Mouse (Mus musculus) layer of hippocampus, adult 9-11 months (tissue): ENCODE measurements around the gene Csrnp3.
"Not testable (repeated sequence)": the region's sequence is repeated elsewhere in the genome, so short reads cannot be mapped to it uniquely, and the experiment has no call there.

Experiments used
- DNase-seq: peaks from one replicate; pipeline ENCODE4 v3.0.0; 2022

Gene Csrnp3

DNA sequence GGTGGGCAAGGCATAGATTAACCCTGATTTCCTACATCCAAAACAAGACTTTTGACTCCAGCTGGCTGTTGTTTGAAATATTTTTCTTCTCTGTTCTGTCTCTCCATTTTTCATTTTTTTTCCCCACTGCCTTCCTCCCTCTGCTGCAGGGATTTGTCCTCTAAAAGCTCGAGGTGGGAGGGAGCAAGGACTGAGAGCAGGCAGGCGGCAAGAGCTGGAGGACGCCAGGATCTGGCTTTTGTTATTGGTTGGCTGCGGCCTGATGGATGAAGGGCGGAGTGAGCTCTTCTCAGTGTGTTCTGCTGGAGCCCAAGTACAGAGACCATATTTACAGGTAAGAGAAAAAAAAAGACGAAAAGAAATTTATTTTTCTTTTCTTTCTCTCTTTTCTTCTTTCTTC, at the start of gene Csrnp3:
Gene Csrnp3 (plus strand): TSS at position 217 of the 400 bp plus-strand sequence.
- DNase-seq = peak; percentile 86

DNA sequence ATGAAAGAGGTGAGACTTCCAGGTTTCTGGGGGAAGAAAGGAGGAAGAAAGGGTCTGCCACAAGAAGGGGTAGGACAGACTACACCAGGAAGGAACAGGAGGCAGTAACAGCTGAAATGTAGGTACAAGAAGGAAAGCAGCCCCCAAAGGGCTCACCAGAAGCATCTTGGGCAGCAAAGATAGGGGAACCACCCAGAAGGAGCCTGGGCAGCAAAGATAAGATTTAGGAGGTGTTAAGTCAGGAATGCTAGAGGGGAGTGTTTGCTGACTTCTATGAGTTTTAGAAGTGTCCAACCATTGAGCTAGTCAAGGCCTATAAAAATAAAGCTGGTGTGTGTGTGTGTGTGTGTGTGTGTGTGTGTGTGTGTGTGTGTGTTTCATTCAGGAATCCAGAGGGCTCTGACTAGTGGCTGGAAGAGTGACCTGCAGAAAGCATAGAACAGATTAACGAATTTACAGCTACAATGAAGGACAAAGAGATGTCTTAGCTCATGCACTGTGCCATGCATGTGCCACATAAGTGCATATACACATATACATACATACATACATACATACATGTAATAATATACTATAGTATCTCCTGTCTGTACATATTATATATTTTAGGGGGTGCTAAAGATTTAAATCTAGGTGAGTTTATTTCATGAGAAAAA, 44.4 kb upstream of the Csrnp3 start:
- no peak for DNase-seq

DNA sequence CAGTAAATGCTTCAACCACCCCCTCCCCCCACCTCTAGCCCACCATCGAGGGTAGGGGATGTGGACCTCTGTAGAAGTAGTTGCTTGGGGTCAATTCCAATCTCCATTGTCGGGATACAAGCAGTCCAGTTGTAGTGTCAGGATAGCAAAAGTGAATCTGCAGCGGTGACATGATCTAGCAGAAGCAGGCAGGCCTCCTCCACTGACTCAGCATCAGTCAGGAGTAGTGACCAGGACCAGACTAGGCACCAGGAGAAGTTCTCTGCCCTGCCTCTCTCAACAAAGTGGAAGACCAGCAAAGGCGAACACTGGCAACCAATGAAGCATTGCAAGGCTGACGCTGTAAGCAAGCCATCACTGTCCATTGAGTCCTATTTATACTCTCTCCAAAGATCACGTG, 39.0 kb upstream of the Csrnp3 start:
- DNase-seq = no peak

DNA sequence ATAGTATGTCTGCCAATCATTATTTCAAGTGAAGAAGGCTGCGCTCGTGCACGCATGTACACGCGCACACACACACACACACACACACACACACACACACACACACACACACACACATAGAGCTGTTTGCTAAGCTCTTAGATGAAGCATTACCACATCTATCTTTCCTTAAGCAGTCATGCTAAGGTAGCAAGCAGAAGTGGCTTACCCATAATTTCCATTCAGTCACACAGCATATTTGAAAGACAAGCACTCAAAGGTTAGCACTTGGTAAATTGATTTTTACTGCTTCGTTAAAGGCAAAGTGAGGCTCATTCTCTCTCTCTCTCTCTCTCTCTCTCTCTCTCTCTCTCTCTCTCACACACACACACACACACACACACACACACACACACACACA, 34.4 kb upstream of the Csrnp3 start:
- not testable (repeated sequence) for DNase-seq

DNA sequence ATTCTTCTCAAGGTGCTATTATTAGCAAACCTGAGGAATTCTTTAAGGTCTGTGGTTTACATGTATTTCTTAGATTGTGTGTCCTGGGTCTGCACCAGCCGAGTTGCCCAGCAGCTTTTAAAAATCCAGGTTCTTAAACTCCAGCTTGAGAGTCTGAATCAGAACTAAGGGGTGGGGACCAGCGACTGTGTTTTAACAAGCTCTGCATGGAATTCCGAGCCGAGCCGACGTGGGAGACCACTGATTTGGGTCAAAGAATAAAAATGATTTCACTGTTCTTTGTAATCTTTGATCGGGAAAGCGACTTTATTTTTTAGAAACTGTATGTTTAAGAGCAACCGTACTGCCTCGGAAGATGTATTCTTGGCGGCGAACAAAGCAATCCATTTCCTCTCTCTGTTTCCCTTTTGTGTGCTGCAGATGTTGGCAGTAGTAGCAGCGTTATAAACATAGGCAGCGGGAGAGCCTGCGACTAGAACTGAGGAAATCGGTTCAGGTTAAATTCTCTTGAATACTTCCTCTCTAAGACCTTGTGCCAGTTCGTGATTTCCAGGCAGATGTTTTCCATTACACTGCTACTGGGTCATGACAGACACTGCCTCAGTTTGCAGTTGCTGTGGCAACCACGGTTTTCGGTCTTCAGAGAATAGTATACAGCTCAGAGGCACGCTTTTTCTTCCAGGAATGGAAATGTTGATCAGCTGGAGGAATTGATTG, 27.3 kb upstream of the Csrnp3 start:
- DNase-seq = no peak

DNA sequence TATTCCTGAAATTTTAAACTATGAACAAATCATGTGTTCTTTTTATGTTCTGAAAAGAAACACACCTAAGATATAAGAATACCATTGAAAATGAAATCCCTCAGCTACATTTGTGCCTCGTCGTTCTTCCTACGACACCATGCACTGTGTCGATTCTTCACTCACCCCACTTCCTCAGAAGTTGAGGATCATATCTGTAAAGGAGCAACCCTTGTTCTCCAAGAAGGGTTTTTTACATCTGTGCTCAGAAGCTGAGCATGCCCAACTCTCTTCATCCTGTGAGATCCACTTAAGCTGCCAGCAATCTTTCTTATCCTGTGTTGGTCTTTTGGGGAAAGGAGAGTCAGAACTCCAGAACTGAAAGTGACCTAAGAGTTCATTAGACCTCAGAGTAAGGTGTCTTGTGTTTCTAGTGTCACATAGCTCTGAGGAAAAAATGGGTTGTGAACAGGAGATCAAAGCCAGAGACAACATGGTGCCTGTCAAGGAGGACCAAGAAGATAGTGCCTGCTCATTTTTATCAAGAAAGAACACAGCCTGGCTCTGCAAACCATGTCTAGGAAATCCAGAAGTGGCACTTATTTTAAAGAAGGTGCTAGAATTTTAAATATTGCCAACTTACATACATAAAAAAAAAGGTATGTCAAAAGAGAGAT, 25.3 kb upstream of the Csrnp3 start:
- DNase-seq = no peak

DNA sequence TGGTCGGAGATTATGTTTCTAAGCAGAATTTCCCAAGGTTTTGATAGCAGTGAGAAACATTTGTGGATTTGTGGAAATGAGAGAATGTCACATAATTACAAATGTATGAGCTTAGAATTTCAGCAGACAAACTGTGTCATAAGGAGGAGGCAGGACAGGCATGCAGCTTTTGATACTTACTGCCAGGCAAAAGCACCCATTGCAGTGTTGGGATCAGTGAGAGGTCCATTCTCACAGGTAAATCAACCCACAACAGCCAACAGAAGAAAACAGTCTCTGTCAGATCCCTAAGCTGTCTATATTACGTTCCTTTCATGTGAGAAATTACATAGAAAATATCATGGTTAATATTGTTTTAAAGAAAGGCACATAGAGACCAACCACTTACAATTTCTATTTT, 19.3 kb upstream of the Csrnp3 start:
- no peak for DNase-seq

DNA sequence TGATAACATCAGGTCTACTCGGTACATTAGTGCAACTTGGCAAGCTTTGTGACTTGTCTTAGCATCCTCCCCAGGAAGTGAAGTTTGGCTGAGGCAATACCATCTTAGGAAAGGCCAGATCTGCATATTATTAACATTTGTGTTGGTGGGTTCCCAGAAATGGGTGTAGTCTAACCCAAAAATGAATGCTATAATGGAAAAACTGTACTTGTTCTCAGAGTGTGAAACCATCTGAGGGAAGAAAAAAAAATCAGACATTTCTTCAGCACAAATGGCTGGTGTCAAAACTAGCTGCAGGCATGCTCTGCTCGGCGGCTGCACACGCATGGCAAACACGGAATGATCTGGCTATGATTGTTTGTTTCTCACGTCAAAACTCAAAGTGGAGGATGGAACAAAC, 18.8 kb upstream of the Csrnp3 start:
- DNase-seq = peak; percentile 57

DNA sequence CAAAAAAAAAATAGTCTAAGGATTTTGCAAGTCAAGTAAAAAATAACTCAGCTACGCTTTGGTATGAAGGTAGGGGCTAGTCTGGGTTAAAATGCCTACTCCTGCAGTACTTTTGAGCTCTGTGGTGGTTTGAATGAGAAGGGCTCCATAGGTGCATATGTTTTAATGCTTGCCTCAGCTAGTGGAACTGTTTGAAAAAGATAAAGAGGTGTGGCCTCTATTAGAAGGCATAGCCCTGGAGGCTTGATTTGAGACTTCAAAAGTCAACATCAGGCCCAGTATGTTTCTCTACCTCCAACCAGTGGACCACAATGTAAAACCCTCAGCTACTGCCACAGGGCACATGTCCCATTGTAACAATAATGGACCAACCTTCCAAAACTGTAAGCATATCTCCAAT, 16.9 kb upstream of the Csrnp3 start:
- DNase-seq = no peak

DNA sequence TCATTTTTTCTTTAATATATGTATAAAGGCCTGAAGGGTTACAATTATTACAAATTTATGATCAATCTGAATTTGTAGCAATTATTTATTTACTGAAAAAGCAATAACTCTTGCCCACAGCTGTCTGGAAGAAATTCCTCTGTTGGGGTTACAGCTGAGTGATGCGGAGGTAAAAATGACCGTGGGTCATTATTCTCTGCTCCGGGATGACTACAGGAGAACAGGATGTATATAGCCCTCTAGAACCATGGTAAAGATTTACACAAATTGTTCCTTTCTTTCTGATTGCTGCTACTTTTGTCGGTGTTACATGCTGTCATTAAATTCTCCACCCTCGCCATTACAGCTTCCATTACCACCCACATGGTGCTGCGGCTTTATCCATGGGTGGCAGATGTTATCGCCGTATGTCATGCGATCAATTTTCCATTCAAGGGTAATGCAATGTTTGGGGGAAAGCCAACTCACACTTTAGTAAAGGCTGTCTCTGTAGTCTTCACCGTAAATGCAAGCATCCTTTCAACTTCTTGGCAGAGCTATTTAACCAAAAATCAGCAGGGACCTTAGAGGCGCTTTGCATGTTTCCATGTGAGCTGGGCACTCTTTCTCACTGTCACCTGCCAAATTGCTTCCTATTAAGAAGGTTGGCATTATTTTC, 12.7 kb upstream of the Csrnp3 start:
- DNase-seq = peak; percentile 71

DNA sequence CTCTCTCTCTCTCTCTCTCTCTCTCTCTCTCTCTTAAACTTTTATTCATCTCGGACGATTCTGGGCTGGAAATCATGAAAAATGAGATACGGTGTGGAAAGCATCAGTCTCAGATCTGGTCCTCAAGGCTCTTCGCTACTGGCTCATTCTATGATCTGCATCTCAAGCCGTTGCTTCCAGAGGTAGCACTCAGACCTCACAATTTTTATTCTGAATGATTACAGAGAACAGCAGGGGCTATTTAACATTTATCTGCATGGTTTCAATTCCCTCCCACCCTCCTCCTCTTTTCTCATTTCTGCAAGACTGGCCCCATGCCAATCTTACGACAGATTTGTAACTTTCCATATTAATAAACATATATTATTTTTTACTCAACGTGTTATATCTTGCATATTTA, 12.1 kb upstream of the Csrnp3 start:
- DNase-seq = no peak

DNA sequence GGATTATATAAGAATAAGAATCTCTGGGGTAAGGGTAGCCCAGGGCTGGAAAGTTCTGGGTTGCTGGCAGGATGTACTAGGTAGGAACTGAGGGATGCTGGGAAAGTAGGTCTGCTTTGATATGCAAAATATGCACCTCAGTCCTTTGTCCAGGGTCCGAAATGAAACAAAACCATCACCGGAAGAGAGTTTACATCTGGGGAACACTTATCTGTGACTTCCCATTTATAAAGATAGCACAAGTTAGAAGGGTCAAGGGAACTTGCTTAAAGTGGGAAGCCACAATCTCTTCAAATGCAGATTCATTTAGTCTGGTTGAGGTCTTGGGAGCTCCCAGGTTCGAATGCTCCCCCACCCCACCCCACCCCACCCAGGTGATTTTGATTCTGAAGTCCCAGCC, 4.0 kb upstream of the Csrnp3 start:
- no peak for DNase-seq

DNA sequence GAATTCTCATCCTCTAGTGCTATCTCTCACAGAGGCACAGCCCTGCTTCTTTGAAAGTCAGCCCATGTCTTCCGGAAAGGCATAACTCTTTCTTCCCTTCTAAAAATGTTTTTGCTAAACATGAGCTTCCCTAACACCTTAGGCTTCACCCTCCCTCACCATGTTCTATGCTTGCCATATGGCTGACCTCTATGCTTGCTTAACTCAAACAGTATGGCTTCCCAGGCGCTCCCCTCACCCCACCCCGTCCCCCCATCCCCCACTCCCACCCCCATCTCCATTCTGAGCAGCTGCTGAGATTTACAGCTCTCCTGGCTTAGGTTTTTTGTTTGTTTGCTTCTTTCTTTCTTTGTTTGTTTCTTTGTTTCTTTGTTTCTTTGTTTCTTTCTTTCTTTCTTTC, 3.2 kb upstream of the Csrnp3 start:
- DNase-seq = no peak

DNA sequence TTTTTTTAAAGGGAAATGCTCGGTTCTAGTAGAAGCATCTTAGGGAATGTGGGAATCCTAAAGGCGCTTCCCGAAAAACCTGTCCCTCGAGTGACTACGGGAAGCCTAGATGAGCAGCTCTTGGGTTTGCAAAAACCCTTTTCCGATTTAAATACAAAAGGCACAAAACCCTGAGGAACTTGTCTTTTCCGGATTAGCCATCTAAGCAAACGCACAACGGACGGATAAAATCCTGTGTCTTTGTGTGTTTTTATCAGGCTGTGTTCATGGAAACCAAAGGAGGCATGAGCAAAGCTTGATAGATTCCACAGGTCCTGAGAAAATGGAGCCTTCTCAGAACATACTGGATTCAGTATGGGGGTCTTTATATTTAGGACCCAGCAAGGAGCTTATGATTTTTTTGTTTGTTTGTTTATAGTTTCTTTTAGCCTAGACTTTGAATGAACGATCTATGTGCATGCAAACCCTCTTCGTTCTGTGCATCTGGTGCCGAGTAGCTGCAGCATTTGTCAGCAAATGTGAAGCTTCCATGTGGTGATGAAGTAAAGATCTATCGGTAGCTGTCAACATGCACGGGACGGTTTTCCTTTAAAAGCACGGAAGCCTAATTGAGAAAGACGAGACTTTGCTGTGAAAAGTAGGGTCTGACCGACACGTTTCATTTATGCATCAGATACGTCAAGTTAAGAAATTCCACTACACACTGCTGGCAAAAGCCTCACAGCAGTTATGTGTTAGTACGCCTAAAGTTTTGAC, 611 bp downstream of the Csrnp3 start:
- no peak for DNase-seq

DNA sequence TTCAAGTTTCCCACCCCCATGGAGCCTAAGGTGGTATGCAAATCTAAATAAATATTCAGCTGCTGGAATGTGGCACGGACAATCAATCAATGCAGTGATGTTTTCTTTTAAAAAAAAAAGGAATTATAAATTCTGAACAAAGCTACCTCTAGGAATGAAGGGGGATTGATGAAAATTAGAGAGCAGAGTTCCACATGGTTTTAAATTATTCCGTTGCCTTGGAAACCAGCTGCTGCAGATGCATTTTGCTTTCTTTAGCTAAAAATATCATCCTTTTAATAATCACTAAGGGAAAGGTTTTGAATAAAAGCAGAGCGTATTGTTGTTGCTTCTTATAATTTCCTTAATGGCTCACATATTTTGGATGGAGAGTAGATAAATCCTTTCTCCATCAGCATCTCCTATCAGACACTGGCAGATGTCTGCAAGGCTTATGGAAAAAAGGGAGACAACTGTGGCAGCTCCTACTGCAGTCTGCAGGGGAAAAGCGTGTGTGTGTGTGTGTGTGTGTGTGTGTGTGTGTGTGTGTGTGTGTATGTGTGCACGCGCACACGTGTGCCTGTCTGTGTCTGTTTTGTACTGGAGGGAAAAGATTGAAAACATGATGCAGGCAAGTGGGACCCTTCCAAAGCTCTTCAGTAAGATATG, 2.0 kb downstream of the Csrnp3 start:
- DNase-seq = no peak

DNA sequence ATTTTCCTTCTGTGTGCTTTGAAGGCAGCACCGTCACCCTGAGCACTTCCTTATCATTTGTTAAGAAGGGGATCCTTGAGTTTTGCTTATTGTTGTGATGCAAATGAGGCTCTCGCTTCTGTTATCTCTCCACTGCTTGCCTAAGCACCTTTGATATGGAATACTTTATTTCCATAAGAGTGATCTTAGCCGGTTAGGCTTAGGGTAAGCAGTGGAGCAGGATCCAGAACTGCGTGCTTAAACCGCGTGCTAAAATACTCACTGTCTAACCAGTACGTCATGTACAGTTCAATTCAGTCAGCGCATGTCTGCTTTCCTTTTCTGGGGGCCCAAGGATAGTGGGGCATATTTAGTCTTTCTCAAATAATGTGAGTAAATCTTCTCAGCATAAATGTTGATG, 3.1 kb downstream of the Csrnp3 start:
- no peak for DNase-seq

DNA sequence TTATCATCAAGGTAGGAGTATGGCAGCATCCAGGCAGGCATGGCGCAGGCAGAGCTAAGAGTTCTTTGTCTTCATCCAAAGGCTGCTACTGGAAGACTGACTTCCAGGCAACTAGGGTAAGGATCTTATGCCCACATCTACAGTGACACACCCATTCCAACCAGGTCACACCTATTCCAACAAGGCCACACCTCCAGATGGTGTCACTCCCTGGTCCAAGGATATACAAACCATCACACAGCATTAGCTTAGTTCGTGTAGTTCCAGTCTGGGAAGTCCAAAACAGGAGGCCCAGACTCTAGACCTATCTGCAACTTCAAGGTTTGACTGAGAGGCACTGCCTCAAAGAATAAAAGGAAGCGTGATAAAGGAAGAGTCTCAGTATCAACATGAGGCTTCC, 4.7 kb downstream of the Csrnp3 start:
- DNase-seq = not testable (repeated sequence)

DNA sequence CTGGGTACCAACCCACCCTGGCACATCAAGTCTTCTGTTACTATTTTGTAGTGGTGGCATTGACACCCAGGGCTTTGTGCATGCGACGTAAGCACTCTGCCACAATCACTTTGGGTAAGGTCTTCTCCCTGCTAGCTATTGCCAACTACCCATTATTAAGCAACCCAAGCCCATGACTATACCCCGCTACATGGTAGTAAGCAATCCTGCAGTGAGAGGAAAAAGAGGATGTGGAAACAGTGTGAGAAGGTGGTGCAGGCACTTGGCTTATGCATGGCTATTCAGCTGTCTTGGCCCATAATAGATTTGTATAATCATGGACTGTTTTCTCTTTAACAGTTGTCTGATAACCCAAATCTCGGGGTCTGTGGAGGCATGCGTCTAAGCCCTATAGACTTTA, 11.2 kb downstream of the Csrnp3 start:
- no peak for DNase-seq

DNA sequence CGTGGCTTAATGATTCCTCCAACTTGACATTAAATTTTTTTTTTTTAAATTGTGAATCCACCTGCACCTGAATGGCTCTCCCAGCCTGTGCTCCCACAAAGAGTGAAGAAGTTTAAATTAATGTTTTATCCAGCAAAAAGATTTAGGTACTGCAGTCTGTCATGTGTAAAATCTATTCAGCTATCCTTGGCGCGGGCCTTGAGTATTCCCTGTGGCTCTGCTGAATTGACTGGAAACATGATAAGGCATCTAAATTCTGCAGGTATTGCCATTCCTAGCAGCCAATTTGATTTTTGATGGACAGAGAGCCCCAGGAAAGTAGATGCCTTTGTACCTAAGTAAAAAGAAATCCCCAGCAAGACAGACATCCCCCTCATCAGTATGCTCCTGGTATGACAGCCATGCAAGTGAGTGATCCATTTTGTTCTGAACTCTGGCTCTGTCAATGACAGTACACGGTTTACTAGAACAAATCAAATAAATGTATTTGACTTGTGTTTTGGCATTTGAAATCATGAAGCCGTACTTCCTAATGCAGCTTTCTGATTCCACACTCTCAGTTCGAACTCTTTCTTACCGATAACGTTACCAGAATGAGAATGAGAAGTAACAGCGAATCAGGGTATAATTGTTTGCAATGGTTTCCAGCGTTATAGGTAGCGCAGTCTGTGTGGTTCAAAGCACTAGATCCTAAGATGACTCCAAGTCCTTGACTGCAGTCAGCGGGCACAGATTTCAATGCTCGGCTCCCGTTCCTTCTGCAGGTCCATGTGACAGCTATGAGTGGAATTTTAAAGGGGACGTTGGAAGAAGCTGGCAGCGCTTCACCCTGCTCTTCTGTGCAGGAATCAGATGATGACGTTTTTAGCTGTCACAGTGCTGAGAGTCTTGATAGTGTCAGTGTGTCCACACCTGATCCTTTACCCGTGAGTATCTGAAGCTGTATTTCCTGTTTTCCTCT, 14.5 kb downstream of the Csrnp3 start:
- DNase-seq = no peak

DNA sequence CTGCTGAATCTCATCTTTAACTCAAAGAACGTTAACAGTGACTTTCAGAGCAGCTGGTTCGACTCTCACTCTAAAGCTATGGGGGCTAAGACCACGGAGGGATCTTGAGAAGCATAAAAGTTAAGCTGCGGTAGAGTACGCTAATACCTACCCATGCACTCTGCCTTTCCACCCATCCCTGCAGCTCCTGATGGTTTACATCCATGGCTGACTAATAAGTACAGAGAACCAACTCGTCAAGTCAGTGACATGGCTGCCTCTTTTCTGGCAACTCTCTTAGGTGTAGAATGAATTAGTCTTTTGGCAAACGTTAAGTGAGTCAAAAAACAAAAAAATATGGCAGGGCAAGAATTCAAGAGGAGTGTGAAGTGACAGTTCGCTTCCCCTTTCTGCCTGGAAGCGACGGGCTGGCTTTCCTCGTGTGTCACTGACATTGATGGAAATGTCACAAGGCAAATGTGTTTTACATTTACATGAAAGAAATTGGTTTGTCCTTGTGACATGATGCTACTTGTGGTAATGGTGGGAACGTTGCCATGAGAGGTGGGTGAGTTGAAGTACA, 19.3 kb downstream of the Csrnp3 start:
- DNase-seq = no peak
